Mouse (Mus musculus): ENCODE measurements around the gene Myo1c. TPM values are rescaled to one million over a fixed set of nuclear protein-coding genes. Genes with fewer than 3 reads are reported as not detected.

Myo1c gene
- polyA plus RNA-seq, 1 experiment from 2014 or later: 78.8 TPM

DNA sequence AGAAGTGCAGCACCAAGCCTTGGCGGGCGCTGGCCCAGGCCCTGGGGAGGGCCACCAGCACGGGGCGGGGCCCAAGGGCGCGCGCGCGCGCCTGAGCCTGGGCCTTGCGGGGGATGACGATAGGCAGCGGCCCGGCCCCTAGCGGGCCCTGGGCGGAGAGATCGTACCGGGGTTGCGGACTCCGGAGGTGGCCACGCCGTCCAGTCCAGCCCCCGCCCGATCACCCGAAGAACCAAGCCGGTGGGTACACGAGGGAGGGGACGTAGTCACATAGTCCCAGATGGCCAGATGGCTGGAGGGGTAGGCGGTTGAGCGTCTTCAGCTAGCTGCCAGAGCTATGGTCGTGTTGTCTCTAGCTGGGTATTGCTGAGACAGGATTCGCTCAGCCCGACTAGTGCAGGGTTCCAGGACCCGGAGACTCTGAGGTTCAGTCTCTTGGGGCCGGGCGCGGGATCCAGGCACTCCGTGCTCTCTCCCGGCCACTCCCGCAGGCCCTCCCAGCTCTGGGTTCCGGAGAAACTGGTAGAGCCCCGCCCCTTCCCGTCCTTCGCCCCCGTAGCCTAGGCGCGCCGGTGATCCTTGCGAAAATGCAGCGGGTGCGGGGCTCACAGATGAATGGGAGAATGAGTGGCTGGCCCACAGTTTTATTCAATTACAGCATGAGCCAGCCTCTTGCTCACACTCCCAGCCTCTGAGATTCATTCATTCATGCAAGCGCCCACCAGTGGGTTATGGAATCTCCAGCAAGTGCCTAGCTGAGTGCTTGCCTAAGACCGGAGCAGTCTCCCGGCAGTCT is 1.3 kb downstream of the Myo1c start:
- ATAC-seq (ENCODE audit: borderline replicate concordance, extremely low read depth, low FRiP score, low TSS enrichment): peak; percentile 73
- H3K9me3 ChIP-seq: no peaks in the 10 kb centered on the region
- under 1% methylated on average over 53 of the region's 54 CpGs for WGBS
- peak overlapping the region; percentile 98 for H3K27ac ChIP-seq
- no peaks in the 10 kb centered on the region for H3K27me3 ChIP-seq
- peak overlapping the region; percentile 81 for H3K9ac ChIP-seq
- H3K4me1 ChIP-seq: peaks cover 61% of the 10 kb centered on the region
- peak overlapping the region; percentile 90 for H3K4me2 ChIP-seq
- no peaks in the 10 kb centered on the region for H3K36me3 ChIP-seq
- H3K4me3 ChIP-seq: peak overlapping the region; percentile 77

DNA sequence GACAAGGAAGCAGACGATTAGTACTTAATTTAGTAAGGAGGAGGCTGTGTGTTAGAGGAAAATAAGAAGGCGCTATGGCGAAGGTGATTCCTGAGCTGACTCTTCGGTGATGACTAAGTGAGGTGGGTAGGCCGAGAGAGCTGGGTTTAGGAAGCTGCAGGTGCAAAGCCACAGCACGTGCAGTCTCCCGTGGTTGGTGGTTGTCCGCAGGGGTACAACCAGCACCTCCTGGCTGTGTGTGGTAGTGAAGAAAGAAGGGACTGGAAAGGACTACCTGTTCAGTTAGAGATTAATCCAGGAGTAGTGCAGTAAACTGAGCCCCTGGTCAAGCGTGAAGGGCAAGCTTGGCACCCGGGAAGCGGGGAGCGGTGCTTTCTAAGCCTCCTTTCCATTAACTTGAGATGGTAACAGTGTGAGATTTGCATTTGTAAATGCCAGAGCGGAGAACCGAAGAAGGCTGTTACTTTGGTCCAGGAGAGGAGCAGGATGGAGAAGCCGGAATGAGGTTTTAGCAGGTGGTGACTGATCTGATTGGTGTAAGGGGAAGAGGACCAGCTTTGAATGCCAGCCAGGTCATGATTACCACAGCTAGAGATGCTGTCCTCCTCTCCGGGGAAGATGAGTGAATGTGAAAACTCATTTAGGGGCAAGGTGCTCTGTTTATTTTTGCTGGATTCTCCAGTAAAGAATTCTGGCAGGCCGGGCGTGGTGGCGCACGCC is 2.1 kb downstream of the Myo1c start:
- Histone ChIP-seq H3K36me3 (no peaks in the 10 kb centered on the region), H3K4me1 (peaks cover 69% of the 10 kb centered on the region), H3K4me2 (peak overlapping the region; percentile 90), H3K9ac (peak overlapping the region; percentile 81), H3K4me3 (peak overlapping the region; percentile 77), H3K27ac (peak overlapping the region; percentile 98), H3K27me3 (no peaks in the 10 kb centered on the region), H3K9me3 (no peaks in the 10 kb centered on the region)
- ATAC-seq (ENCODE audit: borderline replicate concordance, extremely low read depth, low FRiP score, low TSS enrichment): no peak
- 25% methylated on average over 20 of the region's 20 CpGs for WGBS

DNA sequence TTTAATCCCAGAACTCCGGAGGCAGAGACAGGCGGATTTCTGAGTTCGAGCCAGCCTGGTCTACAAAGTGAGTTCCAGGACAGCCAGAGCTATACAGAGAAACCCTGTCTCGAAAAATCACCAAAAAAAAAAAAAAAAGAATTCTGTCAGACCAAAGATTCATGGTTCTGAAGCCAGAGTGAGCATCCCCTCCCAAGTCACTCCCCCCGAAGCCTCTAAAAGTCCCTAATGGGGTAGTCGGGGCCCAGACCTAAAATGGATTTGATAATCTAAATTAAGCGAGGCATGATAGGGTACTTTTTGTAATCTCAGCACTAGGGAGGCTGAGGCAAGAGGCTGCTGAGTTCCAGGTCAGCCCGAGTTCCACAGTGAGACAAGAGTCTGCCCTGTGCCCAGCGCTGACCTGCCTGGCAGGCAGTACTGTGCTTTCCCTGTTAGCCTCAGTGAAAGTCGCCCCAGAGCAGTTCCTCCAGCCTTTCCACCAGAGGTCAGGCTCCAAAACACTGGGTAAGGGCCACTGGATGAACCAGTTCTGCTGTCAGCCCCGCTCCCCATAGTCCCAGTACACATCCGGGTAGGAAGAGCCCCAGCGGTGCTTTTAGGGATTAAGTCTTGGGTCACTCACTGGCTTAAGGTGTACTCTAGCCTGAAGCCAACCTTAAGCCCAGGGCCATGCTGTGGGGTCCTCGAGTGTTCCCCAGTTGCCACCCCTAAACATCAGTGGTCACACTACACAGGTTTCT is 2.8 kb downstream of the Myo1c start:
- no peak for ATAC-seq (ENCODE audit: borderline replicate concordance, extremely low read depth, low FRiP score, low TSS enrichment)
- Histone ChIP-seq H3K36me3 (peaks cover 5% of the 10 kb centered on the region), H3K27ac (peak overlapping the region; percentile 93), H3K4me1 (peaks cover 70% of the 10 kb centered on the region), H3K4me3 (peak overlapping the region; percentile 77), H3K9ac (peak overlapping the region; percentile 81), H3K9me3 (no peaks in the 10 kb centered on the region), H3K27me3 (no peaks in the 10 kb centered on the region), H3K4me2 (peak overlapping the region; percentile 90)
- WGBS: 29% methylated on average over 14 of the region's 14 CpGs

DNA sequence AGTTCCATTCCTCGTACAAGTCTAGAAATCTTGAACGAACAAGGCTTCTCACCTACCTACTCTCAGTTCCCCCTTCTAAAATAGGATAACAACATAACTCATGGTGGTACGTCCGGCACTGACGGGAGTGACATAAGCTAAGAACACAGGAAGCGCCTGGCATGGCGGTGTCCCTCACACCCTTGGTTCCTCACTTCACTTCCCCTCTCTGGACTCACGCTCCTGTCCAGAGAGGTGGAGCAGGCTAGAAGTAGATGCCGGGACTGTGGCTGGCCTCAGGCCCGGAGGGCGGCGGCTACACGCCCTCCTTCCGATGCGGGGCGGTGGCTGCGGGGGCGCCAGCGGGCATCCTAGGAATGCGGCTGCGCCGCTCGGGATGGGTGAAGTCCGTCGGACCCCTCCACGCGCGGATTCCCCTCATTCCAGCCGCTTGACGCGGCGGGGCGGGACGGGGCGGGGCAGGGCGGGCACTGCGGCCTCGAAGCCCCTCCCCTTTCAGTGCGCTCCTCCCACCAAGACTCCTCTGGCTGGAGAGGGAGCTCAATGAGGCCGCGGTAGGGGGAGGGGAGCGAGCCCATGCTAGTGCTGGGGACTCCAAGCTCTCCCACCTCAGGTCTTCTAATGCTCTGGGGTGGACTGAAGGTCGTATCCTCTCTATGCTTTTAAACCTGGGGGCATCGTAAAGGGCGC is 3.6 kb downstream of the Myo1c start:
- peaks cover 10% of the 10 kb centered on the region for H3K36me3 ChIP-seq
- H3K4me1 ChIP-seq: peaks cover 68% of the 10 kb centered on the region

DNA sequence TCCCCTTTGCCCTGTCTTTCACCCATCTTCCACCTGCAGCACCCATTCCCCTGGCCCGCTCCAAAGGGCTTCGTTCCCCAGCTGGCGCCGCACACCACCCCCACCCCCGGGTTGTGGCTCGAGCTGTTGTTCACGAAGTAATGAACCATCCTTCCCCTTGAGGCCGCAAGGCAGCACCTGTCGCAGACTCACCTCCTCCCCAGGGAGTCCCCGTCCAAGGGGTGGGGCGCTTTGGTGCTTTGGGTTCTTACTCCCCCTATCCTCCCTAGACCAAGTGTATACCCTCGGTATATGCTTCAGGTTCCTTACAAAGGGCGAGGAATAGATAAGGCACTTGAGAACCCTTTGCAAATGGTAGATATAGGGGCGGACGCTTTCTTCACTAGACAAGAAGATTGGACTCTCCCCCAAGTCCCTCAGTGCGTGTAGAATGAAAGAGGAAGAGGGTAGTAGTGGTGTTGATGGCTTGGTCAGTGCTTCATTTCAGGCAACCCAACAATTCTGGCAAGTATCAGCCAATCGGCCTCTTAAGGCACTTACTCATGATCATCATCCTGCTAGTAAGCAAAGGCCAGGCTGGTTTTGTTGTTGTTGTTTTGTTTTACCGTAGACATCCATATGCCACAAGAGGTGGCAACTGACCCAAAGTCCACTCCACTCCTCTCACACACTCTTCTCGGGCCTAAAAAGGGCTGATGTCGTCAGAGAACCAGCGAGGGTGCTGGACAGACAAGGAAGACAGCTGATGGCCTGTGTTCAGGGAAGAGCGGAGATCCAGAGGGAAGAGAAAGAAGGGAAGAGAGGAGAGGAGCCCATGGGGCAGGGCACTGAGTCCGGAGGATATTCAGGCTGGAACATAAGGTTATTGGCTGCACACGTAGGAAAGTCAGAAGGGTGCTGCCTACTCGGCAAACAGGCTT is 4.4 kb downstream of the Myo1c start:
- Histone ChIP-seq H3K9me3 (no peaks in the 10 kb centered on the region), H3K27me3 (no peaks in the 10 kb centered on the region), H3K9ac (no peak overlapping the region; the same call in 1 of the 2 replicates), H3K4me3 (peak overlapping the region; percentile 77), H3K4me2 (peak overlapping the region; percentile 90), H3K4me1 (peaks cover 60% of the 10 kb centered on the region), H3K27ac (peak overlapping the region; percentile 93), H3K36me3 (peaks cover 16% of the 10 kb centered on the region)
- ATAC-seq (ENCODE audit: borderline replicate concordance, extremely low read depth, low FRiP score, low TSS enrichment): no peak
- WGBS: 44% methylated on average over 25 of the region's 25 CpGs

More for the DNA sequence above, 3.6 kb downstream of the Myo1c start:
- peak overlapping the region; percentile 57 for H3K9ac ChIP-seq
- WGBS: 1% methylated on average over 43 of the region's 45 CpGs
- peak overlapping the region; percentile 93 for H3K27ac ChIP-seq
- peak overlapping the region; percentile 90 for H3K4me2 ChIP-seq
- peak; percentile 62 for ATAC-seq (ENCODE audit: borderline replicate concordance, extremely low read depth, low FRiP score, low TSS enrichment)
- H3K4me3 ChIP-seq: peak overlapping the region; percentile 77
- no peaks in the 10 kb centered on the region for H3K9me3 ChIP-seq
- H3K27me3 ChIP-seq: no peaks in the 10 kb centered on the region

DNA sequence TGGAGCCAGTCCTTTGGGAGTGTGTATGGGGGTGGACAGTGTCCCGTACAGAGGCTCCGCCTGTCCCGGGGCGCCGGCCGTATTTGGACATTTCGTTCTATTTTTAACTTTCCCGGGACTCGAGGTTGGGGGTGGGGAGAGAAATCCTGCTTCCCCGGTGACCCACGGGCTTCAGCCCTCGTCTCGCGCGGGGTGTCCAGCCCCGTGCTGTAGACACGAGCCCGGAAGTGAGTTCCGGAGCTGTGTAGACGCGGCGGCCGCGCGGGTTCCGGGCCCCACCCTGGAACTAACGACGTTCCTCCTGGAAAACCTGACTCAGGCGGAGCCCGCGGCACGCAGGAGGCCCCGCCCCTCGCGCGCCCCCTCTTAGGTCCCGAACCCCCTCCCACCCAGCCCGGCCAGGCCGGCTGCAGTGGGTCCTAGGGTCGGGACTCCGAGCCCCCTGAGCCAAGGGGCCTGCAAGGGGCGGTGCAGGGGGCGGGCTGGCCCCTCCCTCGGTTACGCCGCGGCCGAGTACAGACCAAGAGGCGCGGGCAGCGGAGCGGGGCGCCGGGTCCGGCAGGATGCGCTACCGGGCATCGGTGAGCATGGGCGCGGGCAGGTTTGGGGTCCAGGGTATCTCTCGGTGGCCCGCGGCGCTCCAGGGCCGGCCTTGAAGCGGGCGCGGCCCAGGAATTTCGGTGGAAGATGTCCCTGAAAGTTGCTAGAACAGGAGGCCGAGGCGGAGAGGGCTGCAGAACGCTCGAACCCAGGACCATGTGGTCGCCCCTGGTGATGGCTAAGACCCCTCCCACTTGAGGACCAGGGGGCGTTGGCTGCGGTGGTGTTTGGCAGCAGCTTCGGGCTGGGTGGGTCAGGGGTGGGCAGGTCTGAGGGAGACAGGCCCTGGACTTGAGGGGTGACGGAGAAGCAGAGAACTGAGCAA is 5.6 kb downstream of the Myo1c start:
- Histone ChIP-seq H3K9me3 (no peaks in the 10 kb centered on the region), H3K4me1 (peaks cover 51% of the 10 kb centered on the region), H3K9ac (peak overlapping the region; percentile 74), H3K36me3 (peaks cover 28% of the 10 kb centered on the region), H3K4me2 (peak overlapping the region; percentile 90), H3K4me3 (peak overlapping the region; percentile 74), H3K27ac (peak overlapping the region; percentile 93), H3K27me3 (no peaks in the 10 kb centered on the region)
- WGBS: under 1% methylated on average over 76 of the region's 78 CpGs
- ATAC-seq (ENCODE audit: borderline replicate concordance, extremely low read depth, low FRiP score, low TSS enrichment): peak; percentile 51

DNA sequence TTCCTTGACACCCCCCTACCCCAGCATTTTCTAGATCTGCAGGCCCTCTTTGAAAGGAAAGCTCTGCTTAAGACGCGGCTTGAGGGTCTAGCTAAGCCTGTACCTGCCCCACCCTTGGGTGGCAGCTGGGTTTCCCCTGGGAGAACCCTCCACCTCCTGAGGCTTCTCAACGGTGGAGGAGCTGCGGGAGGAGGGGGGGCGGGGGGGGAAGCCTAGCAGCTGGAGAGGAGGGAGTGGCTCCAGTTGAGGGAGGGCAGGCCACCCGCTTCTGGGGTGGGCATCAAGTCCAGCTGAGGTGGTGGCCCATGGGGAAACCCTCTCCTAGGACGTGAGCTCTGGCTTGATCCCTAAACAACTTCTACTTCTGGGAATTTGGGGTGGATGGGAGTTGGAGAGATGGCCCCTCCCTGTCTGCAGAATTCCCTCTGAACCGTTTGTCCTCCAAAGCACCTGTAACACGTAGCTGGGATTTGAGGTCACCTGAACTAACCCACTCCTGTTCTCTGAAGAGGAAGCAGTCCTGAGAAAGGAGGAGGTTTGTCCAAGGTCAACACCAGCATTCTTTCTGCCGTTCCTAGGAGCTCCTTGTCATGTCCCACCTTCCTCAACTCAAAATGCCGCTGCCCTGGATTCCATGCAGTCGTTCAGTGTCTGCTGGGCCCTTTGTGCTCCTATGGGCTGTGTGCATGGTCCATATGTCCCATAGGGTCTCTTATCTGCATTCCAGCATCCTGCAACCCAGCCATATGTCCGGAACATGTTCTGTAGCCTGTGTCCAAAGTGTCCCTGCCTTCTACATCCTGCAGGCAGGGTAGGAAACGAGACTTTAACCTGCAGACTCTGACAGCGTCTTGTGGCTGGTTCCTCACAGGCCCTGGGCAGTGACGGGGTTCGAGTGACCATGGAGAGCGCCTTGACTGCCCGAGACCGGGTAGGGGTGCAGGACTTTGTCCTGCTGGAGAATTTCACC is 6.6 kb downstream of the Myo1c start:
- Histone ChIP-seq H3K27ac (peak overlapping the region; percentile 93), H3K9ac (peak overlapping the region; percentile 74), H3K4me1 (peaks cover 49% of the 10 kb centered on the region), H3K4me3 (peak overlapping the region; percentile 74), H3K9me3 (no peaks in the 10 kb centered on the region), H3K4me2 (peak overlapping the region; percentile 90), H3K27me3 (no peaks in the 10 kb centered on the region), H3K36me3 (peaks cover 38% of the 10 kb centered on the region)
- ATAC-seq (ENCODE audit: borderline replicate concordance, extremely low read depth, low FRiP score, low TSS enrichment): no peak
- WGBS: 46% methylated on average over 19 of the region's 20 CpGs

DNA sequence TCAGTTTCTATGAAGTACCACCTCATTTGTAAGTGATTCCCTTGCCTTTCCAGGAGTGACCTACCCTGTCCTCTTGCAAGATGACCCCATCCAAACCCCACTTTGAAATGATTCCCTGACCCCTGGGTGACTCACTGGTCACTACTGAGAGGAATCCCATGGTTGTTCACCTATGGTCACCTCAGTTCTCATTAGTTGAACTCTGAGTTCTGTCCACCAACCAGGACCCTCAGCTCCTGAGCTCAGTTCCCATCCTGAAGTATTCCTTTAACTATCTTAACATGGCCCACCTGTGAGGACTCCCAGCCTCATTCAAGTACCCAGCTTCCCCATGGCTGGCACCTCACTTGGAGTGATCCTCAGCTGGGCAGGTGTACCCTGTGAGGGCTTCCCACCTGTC is 7.5 kb downstream of the Myo1c start:
- no peak overlapping the region for H3K4me2 ChIP-seq
- no peak overlapping the region for H3K4me3 ChIP-seq
- H3K36me3 ChIP-seq: peaks cover 48% of the 10 kb centered on the region
- H3K27me3 ChIP-seq: no peaks in the 10 kb centered on the region
- no peak overlapping the region for H3K27ac ChIP-seq
- no peak for ATAC-seq (ENCODE audit: borderline replicate concordance, extremely low read depth, low FRiP score, low TSS enrichment)
- H3K9me3 ChIP-seq: no peaks in the 10 kb centered on the region
- no peak overlapping the region for H3K9ac ChIP-seq
- peaks cover 40% of the 10 kb centered on the region for H3K4me1 ChIP-seq

DNA sequence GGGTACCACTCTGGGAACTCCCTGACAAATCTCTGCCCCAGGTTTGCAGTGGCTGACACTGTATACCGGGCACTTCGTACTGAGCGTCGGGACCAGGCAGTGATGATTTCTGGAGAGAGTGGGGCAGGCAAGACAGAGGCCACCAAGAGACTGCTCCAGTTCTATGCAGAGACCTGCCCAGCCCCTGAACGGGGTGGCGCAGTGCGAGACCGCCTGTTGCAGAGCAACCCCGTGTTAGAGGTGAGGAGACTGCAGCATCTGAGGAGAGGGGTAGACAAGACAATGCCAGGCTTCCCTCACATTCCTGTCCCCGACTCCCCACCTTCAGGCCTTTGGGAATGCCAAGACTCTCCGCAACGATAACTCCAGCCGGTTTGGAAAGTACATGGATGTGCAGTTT is 8.0 kb downstream of the Myo1c start:
- H3K4me3 ChIP-seq: no peak overlapping the region
- H3K27me3 ChIP-seq: no peaks in the 10 kb centered on the region
- no peak overlapping the region for H3K4me2 ChIP-seq
- no peak overlapping the region for H3K27ac ChIP-seq
- no peak for ATAC-seq (ENCODE audit: borderline replicate concordance, extremely low read depth, low FRiP score, low TSS enrichment)
- peaks cover 51% of the 10 kb centered on the region for H3K36me3 ChIP-seq
- peaks cover 35% of the 10 kb centered on the region for H3K4me1 ChIP-seq
- 90% methylated on average over 13 of the region's 13 CpGs for WGBS
- no peak overlapping the region for H3K9ac ChIP-seq
- no peaks in the 10 kb centered on the region for H3K9me3 ChIP-seq
